Mouse (Mus musculus): ENCODE results near the gene Zbtb16.

Gene Zbtb16

DNA sequence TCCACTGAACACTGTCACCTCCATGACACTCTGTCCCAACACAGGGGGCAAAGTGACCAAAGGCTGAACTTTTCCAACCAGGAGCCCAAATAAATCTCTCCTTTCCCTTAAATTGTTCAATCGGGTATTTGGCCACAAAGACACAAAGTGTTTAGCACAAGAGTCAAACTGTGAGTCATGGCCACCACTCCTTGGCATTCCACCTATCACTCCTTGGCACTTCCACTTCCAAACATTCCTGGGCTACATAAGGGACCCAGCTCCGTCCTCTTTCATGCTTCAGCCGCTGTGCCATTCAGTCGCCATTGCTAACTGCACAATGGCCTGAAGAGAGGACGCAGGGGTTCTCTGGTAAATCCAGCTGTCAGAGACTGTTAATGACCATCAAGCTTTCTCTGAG lies 151.9 kb downstream of the Zbtb16 start:
- in situ Hi-C loops (cut with MboI; ENCODE audit: unreplicated experiment in 2 of 2) = no loop called here

- in situ Hi-C loops (cut with MboI; ENCODE audit: unreplicated experiment in 2 of 2) = no loop called here
These were observed 154.8 kb downstream of the Zbtb16 start for GRCm38 (mm10) chr9:48681193-48681592.

DNA sequence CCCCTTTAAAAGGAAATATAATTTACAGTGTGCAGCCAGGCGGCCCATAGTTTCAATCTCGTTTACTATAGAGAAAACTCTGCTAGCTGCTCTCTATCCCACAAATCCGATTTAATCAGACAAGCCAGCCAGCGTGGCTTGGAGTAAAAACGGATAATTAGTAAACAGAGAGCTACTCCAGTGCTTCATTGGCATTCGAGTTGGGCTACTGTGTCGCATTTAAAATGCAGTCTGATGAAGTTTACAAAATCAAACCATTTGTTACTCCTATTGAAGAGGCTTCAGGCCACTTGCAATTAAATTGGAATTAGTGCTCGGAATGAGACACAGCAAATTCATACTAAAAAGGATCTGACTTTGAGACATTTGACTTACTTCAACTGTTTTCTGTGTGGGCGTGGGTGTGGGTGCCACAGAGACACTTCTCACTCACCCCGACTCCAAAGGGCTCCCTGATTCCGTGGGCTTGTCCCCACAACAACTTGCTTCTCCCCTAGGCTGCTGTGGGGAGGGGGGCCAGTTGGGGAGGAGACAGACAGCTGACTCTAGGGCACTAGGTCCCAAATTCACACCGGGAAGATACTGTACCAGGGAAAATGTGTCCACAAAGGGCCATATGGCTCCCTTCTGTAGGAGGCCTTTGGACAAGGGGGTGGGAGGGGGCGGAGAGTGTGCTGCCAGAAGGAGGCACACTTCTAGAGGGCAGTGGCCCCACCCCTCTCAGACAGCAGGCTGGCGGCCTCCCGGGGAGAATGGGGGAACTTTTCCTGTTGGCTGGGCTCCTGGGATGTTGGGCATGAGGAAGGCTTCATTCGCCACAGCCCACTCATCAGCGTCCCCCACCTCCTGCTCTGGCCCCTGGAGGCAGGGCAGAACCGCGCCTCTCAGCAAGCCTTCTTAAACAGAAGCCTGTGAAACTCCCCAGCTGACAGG lies 157.3 kb downstream of the Zbtb16 start:
- in situ Hi-C loops (cut with MboI; ENCODE audit: unreplicated experiment in 2 of 2) = no loop called here

GRCm38 (mm10) chr9:48675151-48675790 lies 160.8 kb downstream of the Zbtb16 start:
- in situ Hi-C loops (cut with MboI; ENCODE audit: unreplicated experiment in 2 of 2) = no loop called here

DNA sequence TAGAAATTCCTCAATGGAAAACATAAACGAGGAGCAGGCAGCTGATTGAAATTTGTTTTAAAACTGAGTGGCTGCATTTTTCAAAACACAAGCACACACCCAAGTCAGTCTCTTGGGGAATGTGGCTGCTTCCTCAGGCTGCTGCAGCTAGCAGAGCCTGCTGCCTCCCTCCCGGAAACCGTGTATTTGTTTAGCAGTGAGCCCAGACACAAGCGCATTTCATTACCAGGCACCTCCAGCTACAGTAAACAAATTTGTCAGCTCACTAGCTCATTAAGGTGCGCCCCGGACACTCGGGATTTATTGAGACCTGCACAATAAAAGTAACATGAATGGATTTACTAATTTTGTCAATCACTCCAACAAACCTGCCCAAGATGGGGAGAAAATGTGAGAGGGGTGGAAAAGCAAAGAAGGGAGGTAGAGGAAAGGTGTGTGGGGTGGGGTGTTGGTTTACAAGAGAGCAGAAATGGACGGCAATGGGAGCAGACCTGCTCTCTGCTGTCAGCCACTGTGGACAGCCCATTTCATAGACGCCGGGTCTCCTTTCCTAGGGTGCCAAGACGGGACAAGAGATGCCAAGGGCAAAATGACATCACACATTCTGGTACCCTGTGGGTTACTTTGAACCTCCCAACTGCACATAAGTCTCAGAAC lies 161.5 kb downstream of the Zbtb16 start:
- in situ Hi-C loops (cut with MboI; ENCODE audit: unreplicated experiment in 2 of 2) = no loop called here

DNA sequence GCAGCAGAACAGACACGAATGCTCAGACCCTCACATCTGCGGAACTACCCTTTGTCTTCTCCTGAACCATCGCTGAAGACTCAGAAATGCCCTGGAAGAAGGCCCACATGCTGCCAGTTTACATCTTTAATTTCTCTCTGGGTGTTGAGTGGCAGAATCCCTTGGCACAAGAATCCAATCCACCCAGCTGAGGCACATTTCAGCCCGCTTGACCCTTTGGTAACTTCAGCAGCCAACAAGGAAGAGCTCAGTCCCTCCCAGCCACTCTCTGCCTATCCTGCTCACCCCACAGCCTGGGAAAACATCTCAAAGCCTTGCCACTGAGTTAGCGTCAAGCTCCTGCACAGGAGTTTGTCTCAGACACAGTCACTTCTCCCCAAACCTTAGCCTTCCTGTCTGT lies 162.2 kb downstream of the Zbtb16 start:
- in situ Hi-C loops (cut with MboI; ENCODE audit: unreplicated experiment in 2 of 2) = no loop called here

- in situ Hi-C loops (cut with MboI; ENCODE audit: unreplicated experiment in 2 of 2) = no loop called here
These were observed 162.8 kb downstream of the Zbtb16 start for GRCm38 (mm10) chr9:48673213-48673612.

DNA sequence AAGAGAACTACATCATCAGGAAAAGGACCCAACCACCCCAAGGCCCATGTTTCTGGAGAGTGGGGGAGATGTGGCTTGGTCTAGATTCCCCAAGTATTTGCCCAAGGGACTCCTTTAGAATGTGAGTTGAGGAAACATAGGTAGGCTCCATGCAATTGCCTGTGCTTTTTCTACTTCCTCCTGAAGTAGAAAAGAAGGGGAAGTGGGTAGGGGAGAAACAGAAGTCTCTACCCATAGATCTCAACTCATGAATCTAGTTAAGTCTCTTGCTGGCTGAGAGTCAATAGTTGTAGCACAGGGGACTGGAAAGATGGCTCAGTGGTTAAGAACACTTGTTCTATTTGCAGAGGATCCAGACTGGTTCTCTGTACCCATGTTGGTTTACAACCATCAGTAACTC lies 164.2 kb downstream of the Zbtb16 start:
- in situ Hi-C loops (cut with MboI; ENCODE audit: unreplicated experiment in 2 of 2) = no loop called here

DNA sequence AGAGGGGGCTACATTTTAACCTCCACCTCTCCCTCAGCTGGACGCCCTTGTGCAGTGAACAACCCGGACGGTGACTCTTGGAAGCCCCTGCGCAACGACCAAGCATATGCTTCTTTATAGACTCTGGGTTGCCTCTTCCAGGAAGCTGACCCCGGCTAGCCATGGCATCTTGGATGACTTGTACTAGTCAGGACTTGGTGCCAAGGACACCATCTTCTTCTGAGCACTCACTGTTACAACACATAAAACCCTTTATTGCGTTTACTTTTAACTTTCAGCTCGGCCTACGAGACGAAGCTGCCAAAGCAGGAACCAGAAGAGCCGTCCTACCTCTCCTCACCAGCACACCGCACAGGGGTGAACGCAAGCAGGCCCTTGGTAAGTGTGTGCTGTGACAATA lies 165.9 kb downstream of the Zbtb16 start:
- in situ Hi-C loops (cut with MboI; ENCODE audit: unreplicated experiment in 2 of 2) = no loop called here

- in situ Hi-C loops (cut with MboI; ENCODE audit: unreplicated experiment in 2 of 2) = no loop called here
These were observed 166.3 kb downstream of the Zbtb16 start for GRCm38 (mm10) chr9:48669672-48670071.

- in situ Hi-C loops (cut with MboI; ENCODE audit: unreplicated experiment in 2 of 2) = no loop called here
These were observed 169.3 kb downstream of the Zbtb16 start for GRCm38 (mm10) chr9:48666702-48667101.

GRCm38 (mm10) chr9:48663052-48663433 lies 173.0 kb downstream of the Zbtb16 start:
- in situ Hi-C loops (cut with MboI; ENCODE audit: unreplicated experiment in 2 of 2) = no loop called here

DNA sequence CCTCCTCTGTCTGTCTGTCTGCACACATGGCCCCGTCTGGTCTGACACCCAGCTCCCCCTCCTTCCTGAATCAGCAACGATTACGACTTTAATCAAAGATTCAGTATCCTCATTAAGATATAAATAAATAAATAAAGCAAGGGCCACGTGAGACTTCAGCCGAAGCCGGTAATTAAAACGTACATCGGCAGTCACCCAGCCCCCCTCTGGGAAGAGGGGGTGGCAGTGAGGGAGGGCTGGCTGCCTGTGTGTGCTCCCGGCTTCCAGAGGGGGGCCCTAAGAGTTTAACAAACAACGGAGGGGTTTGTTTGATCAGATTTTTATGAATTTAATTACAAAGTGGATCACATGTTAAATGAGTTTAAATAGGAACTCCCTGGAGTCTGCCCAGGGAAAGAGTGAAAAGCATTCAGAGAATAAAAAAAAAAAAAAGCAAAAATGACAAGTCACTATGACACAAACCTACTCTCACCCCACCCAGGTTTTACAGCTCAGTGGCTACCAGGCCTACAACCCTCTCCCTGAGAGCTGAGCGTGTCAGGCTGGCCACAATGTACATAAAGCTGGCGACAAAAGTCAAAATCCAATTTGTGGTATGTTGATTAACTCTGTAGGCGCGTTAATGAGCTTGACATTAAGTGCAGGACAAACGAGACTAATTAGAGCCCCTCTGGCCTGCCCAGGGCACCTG lies 173.5 kb downstream of the Zbtb16 start:
- in situ Hi-C loops (cut with MboI; ENCODE audit: unreplicated experiment in 2 of 2) = no loop called here

- in situ Hi-C loops (cut with MboI; ENCODE audit: unreplicated experiment in 2 of 2) = no loop called here
These were observed 174.6 kb downstream of the Zbtb16 start for GRCm38 (mm10) chr9:48661225-48662023.

GRCm38 (mm10) chr9:48655525-48656169 lies 180.4 kb downstream of the Zbtb16 start:
- in situ Hi-C loops (cut with MboI; ENCODE audit: unreplicated experiment in 2 of 2) = no loop called here

DNA sequence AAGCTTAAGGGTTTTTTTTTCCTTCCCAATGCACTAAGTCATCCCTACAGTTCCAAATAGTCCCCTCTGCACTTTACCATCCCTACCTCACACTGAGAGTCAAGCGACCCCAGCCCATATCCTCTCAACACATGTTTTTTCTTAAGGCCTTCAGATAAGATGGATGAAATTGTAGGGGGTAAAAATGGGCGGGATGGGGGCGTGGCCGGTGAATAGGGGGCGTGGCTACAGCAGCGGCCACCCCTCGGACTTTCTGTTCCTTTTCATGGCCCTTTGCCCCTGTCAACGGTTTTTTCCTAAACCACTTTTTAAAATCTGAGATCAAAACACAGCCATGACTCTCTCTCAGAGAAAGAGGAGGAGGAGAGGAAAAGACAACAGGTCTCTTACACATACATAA lies 181.3 kb downstream of the Zbtb16 start:
- in situ Hi-C loops (cut with MboI; ENCODE audit: unreplicated experiment in 2 of 2) = no loop called here

GRCm38 (mm10) chr9:48653399-48654070 lies 182.5 kb downstream of the Zbtb16 start:
- in situ Hi-C loops (cut with MboI; ENCODE audit: unreplicated experiment in 2 of 2) = no loop called here

DNA sequence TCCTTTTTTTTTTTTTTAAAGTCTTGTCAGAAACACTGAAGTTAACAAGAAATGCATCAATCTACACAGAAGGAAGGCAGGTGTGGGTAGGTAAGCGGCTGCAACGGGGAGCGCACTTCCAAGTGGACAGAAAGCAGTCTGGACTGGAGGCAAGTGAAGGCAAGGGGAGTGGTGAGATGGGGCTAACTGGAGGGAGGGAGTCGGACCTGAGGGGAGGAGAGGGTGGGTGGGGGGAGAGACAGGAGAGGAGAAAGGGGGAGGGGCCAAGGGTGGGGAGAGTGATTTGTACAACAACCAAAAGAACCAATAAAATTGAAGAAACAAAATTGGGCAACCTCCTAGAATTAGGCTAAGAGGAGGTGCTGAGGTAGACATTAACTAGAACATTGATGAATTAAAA lies 184.0 kb downstream of the Zbtb16 start:
- in situ Hi-C loops (cut with MboI; ENCODE audit: unreplicated experiment in 2 of 2) = no loop called here

- in situ Hi-C loops (cut with MboI; ENCODE audit: unreplicated experiment in 2 of 2) = no loop called here
These were observed 185.2 kb downstream of the Zbtb16 start for GRCm38 (mm10) chr9:48650846-48651245.

All from v-Abl transformed pro-B cells (cell line).